Mouse (Mus musculus): Measurements from ENCODE around the gene Irgc1.
"Not testable (repeated sequence)": the region's sequence is repeated elsewhere in the genome, so short reads cannot be mapped to it uniquely, and the experiment has no call there.

The Irgc1 gene

GRCm38 (mm10) chr7:24451855-24452311 is at the start of gene Irgc1:
Irgc1 (minus strand) TSS chr7:24452297.
- DNase-seq (ENCODE audit: low spot score) = no peak

DNA sequence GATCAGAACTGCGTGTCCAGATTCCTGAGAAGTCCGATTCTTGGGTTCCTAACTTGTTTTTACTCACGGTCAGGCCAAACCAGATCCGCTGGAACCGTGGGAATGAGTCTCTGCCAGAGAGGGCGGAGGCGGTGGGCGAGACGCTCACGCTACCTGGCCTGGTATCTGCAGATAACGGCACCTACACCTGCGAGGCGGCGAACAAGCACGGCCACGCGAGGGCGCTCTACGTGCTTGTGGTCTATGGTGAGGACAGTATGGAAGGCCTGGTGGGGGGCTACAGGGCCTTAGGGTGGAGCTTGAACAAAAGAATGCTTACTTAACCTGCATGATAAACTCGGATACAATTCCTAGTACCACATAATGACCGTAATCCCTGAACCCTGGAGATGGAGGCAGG is 49.4 kb upstream of the Irgc1 start:
- DNase-seq (ENCODE audit: low spot score) = no peak

DNA sequence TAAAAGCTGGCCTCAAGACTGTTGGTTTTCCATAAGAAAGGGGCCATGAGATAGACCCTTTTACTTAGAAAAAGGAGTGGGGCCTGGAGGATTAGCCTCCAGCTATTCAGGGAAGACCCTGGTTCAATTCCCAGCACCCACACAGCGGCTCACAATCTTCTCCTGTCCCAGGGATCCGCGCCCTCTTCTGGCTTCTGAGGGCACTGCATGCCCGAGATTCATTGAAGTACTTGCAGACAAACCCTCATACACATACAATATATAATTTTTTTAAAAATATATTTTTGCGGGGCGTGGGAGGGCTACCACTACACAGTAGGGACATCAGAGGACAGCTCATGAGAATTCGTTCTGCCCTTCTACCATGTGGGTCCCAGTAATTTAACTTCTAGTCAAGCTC is 48.8 kb upstream of the Irgc1 start:
- no peak for DNase-seq (ENCODE audit: low spot score)

DNA sequence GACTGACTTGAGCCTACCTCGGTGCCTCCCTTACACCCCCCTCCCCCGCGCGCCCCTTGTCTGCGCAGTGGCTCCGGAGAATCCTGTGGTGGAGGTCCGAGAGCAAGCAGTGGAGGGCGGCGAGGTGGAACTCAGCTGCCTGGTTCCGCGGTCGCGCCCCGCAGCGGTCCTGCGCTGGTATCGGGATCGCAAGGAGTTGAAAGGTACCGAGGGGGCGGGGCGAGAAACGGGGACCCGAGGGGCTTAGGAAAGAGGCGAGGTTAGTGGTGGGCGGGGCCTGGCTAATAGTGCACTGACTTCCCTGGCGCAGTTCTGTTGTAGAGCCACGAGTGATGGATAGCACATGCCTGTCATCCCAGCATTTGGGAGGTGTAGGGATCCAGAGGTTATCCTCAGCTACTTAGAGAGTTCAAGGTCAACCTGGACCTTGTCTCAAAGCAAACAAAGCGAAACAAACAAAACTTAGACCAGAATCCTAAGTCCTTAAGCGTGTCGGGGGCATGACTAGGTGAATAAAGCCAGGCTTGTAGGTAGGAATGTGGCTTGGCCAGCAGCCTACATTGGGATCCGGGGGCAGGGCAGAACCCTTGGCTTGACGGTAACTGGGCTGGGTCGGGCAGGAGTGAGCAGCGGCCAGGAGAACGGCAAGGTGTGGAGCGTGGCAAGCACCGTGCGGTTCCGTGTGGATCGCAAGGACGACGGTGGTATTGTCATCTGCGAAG is 47.9 kb upstream of the Irgc1 start:
- no peak for DNase-seq (ENCODE audit: low spot score)

GRCm38 (mm10) chr7:24488303-24488702 is 36.2 kb upstream of the Irgc1 start:
- DNase-seq (ENCODE audit: low spot score) = no peak

DNA sequence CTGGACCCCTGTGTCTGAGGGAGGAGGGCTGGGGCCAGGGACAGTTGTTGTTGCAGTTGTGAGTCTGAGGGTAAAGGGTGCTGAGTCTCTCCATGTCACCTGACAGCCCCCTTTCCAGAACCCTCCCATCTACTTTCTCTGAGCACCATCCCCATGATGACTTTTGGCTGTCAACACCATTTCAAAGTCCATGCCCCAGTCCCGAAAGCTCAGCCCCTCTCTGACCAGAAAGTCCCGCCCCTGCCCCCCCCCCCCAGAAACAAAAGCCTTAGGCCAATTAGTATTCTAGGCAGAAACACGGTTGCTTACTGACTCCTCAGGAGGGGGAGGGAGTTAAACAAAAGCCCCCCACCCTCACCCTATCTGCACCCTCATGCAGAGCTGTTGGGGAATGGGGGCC is 35.3 kb upstream of the Irgc1 start:
- DNase-seq (ENCODE audit: low spot score) = no peak

- no peak for DNase-seq (ENCODE audit: low spot score)
These were observed 34.6 kb upstream of the Irgc1 start for GRCm38 (mm10) chr7:24486654-24487130.

DNA sequence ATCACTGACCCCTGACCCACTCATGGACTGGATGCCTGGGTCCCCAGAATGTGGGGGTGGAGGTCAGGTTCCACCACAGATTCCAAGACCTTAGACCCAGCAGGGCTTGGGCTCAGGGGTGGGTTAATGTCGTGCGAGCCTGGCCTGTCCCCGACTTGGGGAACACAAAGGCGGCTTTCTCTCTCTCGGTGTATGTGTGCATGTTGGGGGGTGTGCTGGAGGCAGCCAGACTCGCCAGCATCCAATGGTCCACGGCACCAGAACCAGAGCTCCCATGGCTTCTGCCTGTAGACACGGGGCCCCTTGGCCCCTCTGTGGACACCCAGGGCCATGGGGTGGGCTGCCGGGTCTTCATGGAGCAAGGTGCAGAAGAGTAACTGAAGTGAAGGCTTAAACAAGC is 33.4 kb upstream of the Irgc1 start:
- no peak for DNase-seq (ENCODE audit: low spot score)

GRCm38 (mm10) chr7:24483291-24483690 is 31.2 kb upstream of the Irgc1 start:
- not testable (repeated sequence) for DNase-seq (ENCODE audit: low spot score)

DNA sequence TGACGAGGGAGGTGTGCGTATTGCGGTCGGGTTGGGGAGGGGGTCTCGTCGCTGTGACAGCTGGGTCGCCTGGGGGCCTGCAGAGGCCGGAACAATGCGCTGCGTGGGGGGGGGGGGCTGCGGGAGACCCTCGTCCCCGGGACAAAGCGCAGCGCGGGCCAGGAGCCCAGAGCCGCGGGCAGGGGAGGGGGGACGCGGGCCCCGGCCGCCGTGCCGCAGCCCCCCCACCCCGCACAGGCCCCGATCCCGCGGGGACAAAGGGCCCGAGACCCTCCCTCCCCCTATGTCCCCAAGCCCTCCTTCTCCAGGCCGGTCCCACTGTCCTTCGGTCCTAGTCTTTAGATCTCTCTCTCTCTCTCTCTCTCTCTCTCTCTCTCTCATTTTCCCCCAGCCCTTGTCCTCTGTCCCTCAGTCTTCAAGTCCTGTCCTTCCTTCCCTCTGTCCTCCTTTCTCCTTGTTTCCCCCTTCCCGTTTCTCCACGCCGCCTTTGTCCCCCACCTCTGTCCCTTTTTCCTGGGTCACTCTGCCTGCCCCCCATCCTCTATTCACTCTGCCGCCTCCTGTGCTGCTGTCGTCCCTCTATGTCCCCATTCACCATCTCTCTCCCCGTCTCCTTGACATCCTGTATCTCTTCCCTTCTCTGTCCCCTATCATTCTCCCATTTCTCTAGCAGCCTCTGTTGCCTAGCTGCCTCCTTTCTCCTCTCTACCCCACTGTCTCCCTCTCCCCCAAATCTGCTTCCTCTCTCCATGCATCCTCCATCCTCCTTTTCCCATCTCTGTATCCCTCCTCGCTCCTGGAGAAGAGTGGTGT is 30.3 kb upstream of the Irgc1 start:
- no peak for DNase-seq (ENCODE audit: low spot score)

- peak; percentile 90 for DNase-seq (ENCODE audit: low spot score)
These were observed 29.5 kb upstream of the Irgc1 start, which contains the start of gene Cadm4 for GRCm38 (mm10) chr7:24481474-24482207. Cadm4 (plus strand) TSS chr7:24482023.

- DNase-seq (ENCODE audit: low spot score) = no peak
These were observed 28.9 kb upstream of the Irgc1 start for GRCm38 (mm10) chr7:24480986-24481473.

DNA sequence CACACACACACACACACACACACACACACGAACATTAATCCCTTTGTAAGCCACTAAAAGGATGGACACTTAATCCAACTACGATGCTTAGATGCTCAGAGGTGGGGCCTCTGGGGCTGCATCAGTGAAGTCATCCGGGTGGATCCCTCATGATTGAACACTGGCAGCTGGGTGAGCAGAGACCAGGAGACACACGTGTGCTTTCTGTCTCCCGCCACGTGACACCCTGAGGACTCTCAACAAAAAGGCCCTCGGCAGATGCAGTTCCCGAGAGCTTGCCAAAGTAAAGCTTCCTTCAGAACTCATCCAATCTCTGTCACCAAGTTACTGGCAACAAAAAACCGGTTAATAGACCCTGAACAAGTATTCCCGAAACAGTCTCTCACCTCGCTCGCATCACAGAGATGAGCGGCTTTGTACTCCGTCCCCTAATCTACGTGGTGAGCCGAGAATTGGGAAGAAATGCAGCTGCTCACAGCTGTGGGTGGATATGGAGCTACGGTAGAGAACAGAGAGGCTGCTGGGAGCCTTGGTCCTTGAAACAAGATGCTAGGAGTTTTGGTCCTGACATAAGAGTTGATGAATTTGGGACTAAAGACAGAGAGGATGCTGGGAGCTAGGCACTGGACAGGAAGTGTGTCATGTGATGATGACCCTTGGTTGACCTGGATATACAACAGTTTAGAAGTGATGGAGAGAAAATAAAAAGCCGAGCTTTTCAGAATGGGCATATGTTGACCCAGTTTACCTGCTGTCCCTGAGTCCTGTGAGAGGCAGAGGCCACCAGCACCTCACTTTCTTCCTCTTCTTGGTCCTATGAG is 28.2 kb upstream of the Irgc1 start:
- DNase-seq (ENCODE audit: low spot score) = peak; percentile 40

GRCm38 (mm10) chr7:24479685-24480084 is 27.6 kb upstream of the Irgc1 start:
- no peak for DNase-seq (ENCODE audit: low spot score)

DNA sequence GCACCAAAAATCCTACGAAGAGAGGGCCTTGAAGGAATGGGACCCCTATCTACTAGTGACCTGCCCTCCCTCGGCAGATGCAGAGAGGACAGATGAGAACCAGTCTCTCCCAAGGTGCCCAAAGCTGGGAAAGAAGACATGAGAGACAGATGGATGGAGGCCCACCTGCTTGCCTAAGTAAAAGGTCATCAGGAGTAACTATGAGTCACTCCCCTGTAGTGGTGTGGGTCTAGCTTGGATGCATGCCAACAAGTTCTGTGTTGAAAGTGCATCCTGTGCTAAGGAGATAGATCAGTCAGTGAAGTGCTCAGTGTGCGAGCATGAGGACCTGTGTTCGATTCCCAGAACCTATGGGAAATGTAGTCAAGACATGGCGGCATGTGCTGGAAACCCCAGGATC is 26.8 kb upstream of the Irgc1 start:
- DNase-seq (ENCODE audit: low spot score) = no peak

DNA sequence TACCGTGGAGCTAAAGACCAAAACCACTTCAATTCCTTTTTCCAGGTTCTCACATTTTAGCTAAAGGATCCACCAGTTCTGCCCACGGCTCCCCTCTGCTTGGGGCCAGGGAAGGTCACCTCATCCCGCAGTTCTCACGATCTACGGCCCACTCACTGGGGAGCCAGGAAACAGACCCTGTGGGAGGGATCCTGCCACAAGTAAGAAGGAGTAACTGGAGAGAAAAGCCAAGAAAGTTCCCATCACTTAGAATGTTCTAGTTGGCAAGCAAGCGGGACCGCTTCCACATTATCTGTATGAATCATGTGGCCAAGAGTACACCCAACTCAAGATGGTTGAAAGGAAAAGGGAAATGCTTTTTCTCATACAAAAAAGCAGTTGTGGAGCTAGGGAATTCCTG is 24.8 kb upstream of the Irgc1 start:
- DNase-seq (ENCODE audit: low spot score) = no peak

DNA sequence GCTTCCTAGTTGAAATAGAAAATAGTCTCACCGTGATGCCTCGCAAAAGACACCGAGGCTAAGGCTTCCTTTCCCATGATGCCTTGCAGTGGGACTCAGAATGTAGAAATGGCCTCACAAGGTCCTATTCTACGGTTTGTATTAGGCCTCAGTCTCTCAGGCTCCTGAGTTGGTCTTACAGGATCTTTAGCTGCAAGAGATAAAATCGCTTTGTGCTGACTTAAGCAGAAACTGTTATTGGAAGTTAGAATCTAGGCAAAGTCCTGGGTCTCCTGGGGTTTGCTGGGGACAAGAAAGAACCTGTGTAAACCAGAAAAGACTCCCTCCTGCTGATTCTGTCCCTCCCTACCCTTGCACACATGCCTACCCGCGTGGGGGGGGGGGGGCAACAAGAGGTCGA is 24.2 kb upstream of the Irgc1 start:
- no peak for DNase-seq (ENCODE audit: low spot score)

DNA sequence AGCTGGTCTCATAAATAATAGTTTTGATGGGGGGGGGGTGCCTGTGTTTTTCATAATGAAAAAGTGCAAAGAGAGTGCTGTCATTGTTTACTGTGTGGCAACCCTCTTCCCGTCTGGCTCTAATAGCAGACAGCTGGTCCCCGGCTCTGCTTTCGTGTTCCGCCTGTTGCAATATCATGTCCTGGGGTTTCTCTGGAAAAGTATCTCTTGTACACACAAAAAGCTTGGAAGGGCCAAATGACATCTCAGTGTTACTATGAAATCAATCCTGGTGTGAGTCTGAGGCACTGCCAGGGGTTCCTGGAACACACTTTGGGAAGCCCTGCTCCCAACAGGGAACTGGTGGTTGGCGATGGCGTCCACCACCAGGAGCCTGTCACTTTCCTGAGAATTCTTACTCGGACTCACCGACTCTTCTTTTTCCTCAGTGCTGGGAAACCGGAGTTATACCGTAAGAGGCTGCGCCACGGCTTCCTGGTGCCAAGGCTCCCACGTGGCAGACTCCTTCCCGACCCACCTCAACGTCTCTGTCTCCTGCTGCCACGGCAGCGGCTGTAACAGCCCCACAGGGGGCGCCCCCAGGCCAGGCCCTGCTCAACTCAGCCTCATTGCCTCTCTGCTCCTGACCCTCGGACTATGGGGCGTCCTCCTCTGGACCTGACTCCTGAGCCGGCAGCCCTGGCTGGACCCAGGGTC is 22.9 kb upstream of the Irgc1 start:
- DNase-seq (ENCODE audit: low spot score) = no peak

- peak; percentile 70 for DNase-seq (ENCODE audit: low spot score)
These were observed 21.9 kb upstream of the Irgc1 start for GRCm38 (mm10) chr7:24473913-24474529.

DNA sequence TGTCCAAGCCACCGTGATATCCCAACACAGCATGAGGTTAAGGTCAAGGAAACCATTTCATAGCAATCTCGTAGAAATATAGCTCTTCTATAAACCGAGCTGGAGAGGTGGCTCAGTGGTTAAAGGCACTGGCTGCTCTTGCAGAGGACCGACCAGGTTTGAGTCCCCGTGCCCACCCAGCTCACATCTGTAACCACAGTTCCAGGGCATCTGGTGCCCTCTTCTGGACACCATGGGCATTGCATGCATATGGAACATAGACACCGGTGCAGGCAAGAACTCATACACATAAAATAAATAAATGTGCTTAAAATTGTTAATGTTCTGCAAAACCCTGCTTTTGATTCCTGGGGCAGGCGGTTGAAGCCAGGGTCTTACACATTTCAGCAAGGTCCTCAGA is 20.8 kb upstream of the Irgc1 start:
- DNase-seq (ENCODE audit: low spot score) = no peak
